Mouse (Mus musculus): Measurements from ENCODE around the gene Hhatl. TPM values are rescaled to one million over a fixed set of nuclear protein-coding genes. Genes with fewer than 3 reads are reported as not detected.

The Hhatl gene
- polyA plus RNA-seq, 1 experiment: 0.07 TPM

Other genes starting within 250 kb of the Hhatl start
- not detected for gene Lyzl4, start 150.4 kb downstream of the Hhatl start, polyA plus RNA-seq (2012; fragmentation: generic; extraction: Trizol)
- gene Vipr1, start 149.8 kb downstream of the Hhatl start, polyA plus RNA-seq (2012; fragmentation: generic; extraction: Trizol): 0.19 TPM
- 8.0 TPM for gene Sec22c, start 87.0 kb downstream of the Hhatl start, polyA plus RNA-seq (2012; fragmentation: generic; extraction: Trizol)
- gene Ss18l2, start 82.2 kb downstream of the Hhatl start, polyA plus RNA-seq (2012; fragmentation: generic; extraction: Trizol): 44.7 TPM
- 10.7 TPM for gene Nktr, start 73.3 kb downstream of the Hhatl start, polyA plus RNA-seq (2012; fragmentation: generic; extraction: Trizol)
- 16.0 TPM for gene Zfp651, start 33.2 kb downstream of the Hhatl start, polyA plus RNA-seq (2012; fragmentation: generic; extraction: Trizol)
- gene Klhl40, start 14.9 kb downstream of the Hhatl start, polyA plus RNA-seq (2012; fragmentation: generic; extraction: Trizol): 2.7 TPM
- 0.12 TPM for gene Ccdc13, start 47.0 kb upstream of the Hhatl start, polyA plus RNA-seq (2012; fragmentation: generic; extraction: Trizol)
- gene Higd1a, start 65.9 kb upstream of the Hhatl start, polyA plus RNA-seq (2012; fragmentation: generic; extraction: Trizol): 55.5 TPM
- not detected for gene Ackr2, start 105.8 kb upstream of the Hhatl start, polyA plus RNA-seq (2012; fragmentation: generic; extraction: Trizol)
- gene Cyp8b1, start 123.8 kb upstream of the Hhatl start, polyA plus RNA-seq (2012; fragmentation: generic; extraction: Trizol): not detected
- gene Fam198a, start 158.5 kb upstream of the Hhatl start, polyA plus RNA-seq (2012; fragmentation: generic; extraction: Trizol): not detected
- 2.4 TPM for gene Pomgnt2, start 204.6 kb upstream of the Hhatl start, polyA plus RNA-seq (2012; fragmentation: generic; extraction: Trizol)

Data from C2C12 (cell line).